Mouse (Mus musculus): Measurements from ENCODE around the gene Stk38.

- TF ChIP-seq ETS1 (IDR thresholded peaks at IDR 0.05; ENCODE audit: low read depth, low read length) (no peak), CTCF (IDR thresholded peaks at IDR 0.05 in 2 of 3, conservative IDR thresholded peaks at IDR 0.05 in 1 of 3; ENCODE audit: control insufficient read depth in 1 of 3, insufficient read depth in 1 of 3, low read depth in 2 of 3, low read length in 3 of 3, poor library complexity in 1 of 3, severe bottlenecking in 1 of 3) (no peak), POLR2A (IDR thresholded peaks at IDR 0.05; ENCODE audit: control insufficient read depth in 1 of 2, insufficient read depth in 1 of 2, low read depth in 1 of 2, low read length in 2 of 2, poor library complexity in 1 of 2) (no peak), NELFE (IDR thresholded peaks at IDR 0.05; ENCODE audit: low read depth, low read length) (no peak), TCF12 (IDR thresholded peaks at IDR 0.05; ENCODE audit: low read depth, low read length) (no peak), ZNF384 (IDR thresholded peaks at IDR 0.05; ENCODE audit: low read depth, low read length) (no peak), ELF1 (IDR thresholded peaks at IDR 0.05; ENCODE audit: low read depth, low read length) (no peak), EP300 (IDR thresholded peaks at IDR 0.05; ENCODE audit: low read depth in 1 of 2, low read length in 2 of 2) (no peak; a peak in 1 of 4 replicates), ZMIZ1 (IDR thresholded peaks at IDR 0.05; ENCODE audit: low read depth, low read length) (no peak), USF2 (IDR thresholded peaks at IDR 0.05; ENCODE audit: borderline replicate concordance in 1 of 2, insufficient read depth in 1 of 2, low read depth in 1 of 2, low read length in 2 of 2) (no peak), MAX (IDR thresholded peaks at IDR 0.05; ENCODE audit: low read length) (no peak)
Observed at GRCm38 (mm10) chr17:29034264-29034663, 26.5 kb upstream of the Stk38 start.
